Comparison of ENCODE assay signal across 8 mouse cellular contexts in genomic region chr1:153542726-153543320, GRCm38 (mm10). TPM values are rescaled to one million over a fixed set of nuclear protein-coding genes. Genes with fewer than 3 reads are reported as not detected.
A peak's percentile ranks its signal among the peaks of the same experiment; 100 is the strongest.
DNase-seq lines count a peak whose midpoint lies in the region; ATAC-seq lines count a peak whose summit lies in the region.

No protein-coding gene starts in this region.

- H3K27ac ChIP-seq in heart, embryonic 15.5 days: peak overlapping the region; percentile 67
- H3K27ac ChIP-seq in stomach, embryonic 15.5 days: no peak overlapping the region

- peaks cover 16% of the 10 kb centered on the region for H3K4me1 ChIP-seq in heart, embryonic 15.5 days (replicated peaks)
- 0 out of 2 replicates have a peak, but pooled peaks cover 6% of the 10 kb centered on the region for H3K4me1 ChIP-seq in stomach, embryonic 15.5 days

- no peaks in the 10 kb centered on the region for H3K36me3 ChIP-seq in heart, embryonic 15.5 days
- H3K36me3 ChIP-seq in stomach, embryonic 15.5 days: no peaks in the 10 kb centered on the region

- peak; percentile 96 for DNase-seq in heart, adult 11 months
- DNase-seq in heart, postnatal 25 days (ENCODE audit: low spot score): no peak
- peak; percentile 51 to 67 for DNase-seq in kidney, postnatal 4 days
- no peak for DNase-seq in cerebellum, postnatal 10 days
- DNase-seq in spleen, adult 12 weeks (ENCODE audit: low spot score): no peak
- DNase-seq in layer of hippocampus, postnatal 10 days (ENCODE audit: low spot score in 2 of 2): no peak

- peak; percentile 87 for ATAC-seq in heart, embryonic 15.5 days (replicated peaks; ENCODE audit: insufficient number of reproducible peaks, insufficient read depth, low FRiP score, low read depth)
- ATAC-seq in stomach, embryonic 15.5 days (ENCODE audit: insufficient read depth, low FRiP score, low read depth): peak; percentile 66

- 9% methylated on average over 7 of the region's 7 CpGs for WGBS in heart, embryonic 15.5 days
- 22% methylated on average over 7 of the region's 7 CpGs for WGBS in stomach, embryonic 15.5 days

- H3K9me3 ChIP-seq in heart, embryonic 15.5 days (replicated peaks): no peaks in the 10 kb centered on the region
- H3K9me3 ChIP-seq in stomach, embryonic 15.5 days: no peaks in the 10 kb centered on the region

- peak overlapping the region; percentile 21 for H3K4me2 ChIP-seq in heart, embryonic 15.5 days
- H3K4me2 ChIP-seq in stomach, embryonic 15.5 days: no peak overlapping the region

- H3K4me3 ChIP-seq in heart, embryonic 15.5 days: no peak overlapping the region
- no peak overlapping the region for H3K4me3 ChIP-seq in stomach, embryonic 15.5 days (replicated peaks)

- H3K9ac ChIP-seq in heart, embryonic 15.5 days: no peak overlapping the region
- no peak overlapping the region for H3K9ac ChIP-seq in stomach, embryonic 15.5 days

- intact Hi-C loops in heart, postnatal 25 days (cut with DNase I): no loop called here

- no peaks in the 10 kb centered on the region for H3K27me3 ChIP-seq in heart, embryonic 15.5 days
- no peaks in the 10 kb centered on the region for H3K27me3 ChIP-seq in stomach, embryonic 15.5 days (replicated peaks)

RNA-seq across cellular contexts. Expression of gene Npl, which starts 7.0 kb away (rescaled TPM):
- total RNA-seq in heart, postnatal 25 days (2021): 1 to 10 TPM; 1.1 to 1.3 TPM
- 5.2 and 7.2 TPM in 2 replicates for polyA plus RNA-seq in heart, embryonic 15.5 days (2015; fragmentation: Nextera tagmentation; extraction: Ambion mirVana)
- 16.6 and 17.6 TPM in 2 replicates for polyA plus RNA-seq in stomach, embryonic 15.5 days (2015; fragmentation: Nextera tagmentation; extraction: Ambion mirVana)
- 1 to 10 TPM; 6.6 TPM for total RNA-seq in layer of hippocampus, postnatal 10 days (2021)

RNA-seq across cellular contexts. Expression of gene Dhx9, which starts 55.4 kb away (rescaled TPM):
- 10 to 100 TPM; 47.0 to 53.6 TPM for total RNA-seq in heart, postnatal 25 days (2021)
- polyA plus RNA-seq in heart, embryonic 15.5 days (2015; fragmentation: Nextera tagmentation; extraction: Ambion mirVana): 17.2 and 18.1 TPM in 2 replicates
- 30.9 and 32.6 TPM in 2 replicates for polyA plus RNA-seq in stomach, embryonic 15.5 days (2015; fragmentation: Nextera tagmentation; extraction: Ambion mirVana)
- total RNA-seq in layer of hippocampus, postnatal 10 days (2021): 100 to 1,000 TPM; 132 to 140 TPM

Comparison
In these comparisons a context has a peak if more than half of its experiments do, and no peak if none do; other contexts are left out.
1. DNase-seq: peak in heart, adult 11 months (single experiment) and kidney, postnatal 4 days (2 of 2); none in heart, postnatal 25 days (single experiment), cerebellum, postnatal 10 days (0 of 2), spleen, adult 12 weeks (single experiment) and layer of hippocampus, postnatal 10 days (0 of 2).